ENCODE assay signal across 8 mouse cellular contexts in the genomic region with DNA sequence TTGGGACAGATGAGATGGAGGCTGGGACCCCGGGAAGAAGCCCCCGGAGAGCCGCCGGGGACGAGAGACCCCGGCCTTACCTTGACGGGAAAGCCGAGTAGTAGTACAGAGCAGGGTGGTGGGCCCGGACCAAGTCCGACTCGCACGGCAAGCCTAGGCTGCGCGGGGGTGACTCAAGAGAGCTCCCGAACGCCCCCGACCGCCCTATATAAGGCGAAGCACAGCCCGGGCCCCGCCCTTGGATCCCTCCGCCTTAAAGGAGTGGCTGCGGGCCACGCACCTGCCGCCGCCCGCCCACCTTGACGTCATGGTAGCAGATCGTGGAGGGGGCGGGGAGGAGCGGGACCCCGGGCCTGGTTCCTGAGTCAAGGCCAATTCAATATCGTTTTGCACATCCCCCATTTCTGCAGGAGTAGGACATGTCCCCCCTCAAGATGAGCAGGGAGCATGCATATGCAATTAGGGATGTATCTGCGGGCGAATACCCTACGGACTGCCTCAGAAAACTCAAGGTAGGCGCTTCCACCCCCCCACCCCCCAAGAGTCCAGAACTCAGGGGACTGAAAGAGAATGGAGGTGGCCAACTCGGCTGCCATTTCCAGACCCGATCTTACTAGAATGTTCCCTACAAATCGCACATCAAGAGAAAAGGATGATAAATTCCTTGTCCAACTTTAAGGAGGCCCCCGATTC. TPM values are rescaled to one million over a fixed set of nuclear protein-coding genes. Genes with fewer than 3 reads are reported as not detected.
DNase-seq lines count a peak whose midpoint lies in the region; ATAC-seq and TF ChIP-seq lines count a peak whose summit lies in the region.

Gene Hsp90ab1, minus strand, starts transcription at position 185 of the 693 bp plus-strand sequence.

- H3K4me1 ChIP-seq in CH12.LX (ENCODE audit: control insufficient read depth in 1 of 2, insufficient read depth in 2 of 2), result peaks cover 21 to 47% of the 10 kb centered on the region in 2 experiments
- peaks cover 41% of the 10 kb centered on the region for H3K4me1 ChIP-seq in forebrain, embryonic 12.5 days
- H3K4me1 ChIP-seq in heart, postnatal 0 days (ENCODE audit: control insufficient read depth, insufficient read depth), result peaks cover 15% of the 10 kb centered on the region; the same call in 1 of the 2 replicates
- H3K4me1 ChIP-seq in liver, embryonic 16.5 days (ENCODE audit: control insufficient read depth, low read depth, low read length), result peaks cover 24% of the 10 kb centered on the region
- peaks cover 52% of the 10 kb centered on the region for H3K4me1 ChIP-seq in neural tube, embryonic 13.5 days (replicated peaks)
- peaks cover 11% of the 10 kb centered on the region for H3K4me1 ChIP-seq in testis, adult 2 months (ENCODE audit: control insufficient read depth, insufficient read depth, low read length)

- peak; percentile 99 for TF ChIP-seq POLR2A in CH12.LX (IDR thresholded peaks at IDR 0.05; ENCODE audit: low read depth, low read length)
- peak; percentile 99 for TF ChIP-seq POLR2A in testis, adult 2 months (IDR thresholded peaks at IDR 0.05; ENCODE audit: control insufficient read depth, low read depth, low read length)

- peak within 1 kb of the TSS; percentile 99 for H3K9ac ChIP-seq in CH12.LX (ENCODE audit: insufficient read depth, low read depth)
- peak within 1 kb of the TSS; percentile 95 for H3K9ac ChIP-seq in forebrain, embryonic 12.5 days
- peak within 1 kb of the TSS; percentile 91 for H3K9ac ChIP-seq in heart, postnatal 0 days (replicated peaks; ENCODE audit: low read depth, low read length)
- peak within 1 kb of the TSS; percentile 96 for H3K9ac ChIP-seq in liver, embryonic 16.5 days (ENCODE audit: low read depth, low read length)
- H3K9ac ChIP-seq in neural tube, embryonic 13.5 days, result peak within 1 kb of the TSS; percentile 100

- H3K27me3 ChIP-seq in CH12.LX (replicated peaks), result no peaks in the 10 kb centered on the region
- no peaks in the 10 kb centered on the region for H3K27me3 ChIP-seq in forebrain, embryonic 12.5 days
- no peaks in the 10 kb centered on the region for H3K27me3 ChIP-seq in heart, postnatal 0 days (ENCODE audit: control insufficient read depth, insufficient read depth, low read length)
- H3K27me3 ChIP-seq in liver, embryonic 16.5 days (ENCODE audit: control insufficient read depth, insufficient read depth, low read depth, low read length), result no peaks in the 10 kb centered on the region
- no peaks in the 10 kb centered on the region for H3K27me3 ChIP-seq in neural tube, embryonic 13.5 days
- H3K27me3 ChIP-seq in testis, adult 2 months (ENCODE audit: control insufficient read depth, insufficient read depth, low read length), result no peaks in the 10 kb centered on the region

- ATAC-seq in forebrain, embryonic 12.5 days (ENCODE audit: low FRiP score), result peak; percentile 89
- peak; percentile 84 for ATAC-seq in heart, postnatal 0 days (ENCODE audit: insufficient read depth, low read depth)
- peak; percentile 80 for ATAC-seq in liver, embryonic 16.5 days (ENCODE audit: low read depth)
- peak; percentile 86 for ATAC-seq in neural tube, embryonic 13.5 days (ENCODE audit: low read depth)

- TF ChIP-seq EP300 in CH12.LX (IDR thresholded peaks at IDR 0.05; ENCODE audit: low read length), result peak; percentile 2; the same call in 1 of the 2 replicates
- TF ChIP-seq EP300 in heart, postnatal 0 days (IDR thresholded peaks at IDR 0.05; ENCODE audit: low read depth), result peak; percentile 41

- H3K27ac ChIP-seq in CH12.LX (ENCODE audit: insufficient read depth, low read depth), result peak within 1 kb of the TSS; percentile 90
- peak within 1 kb of the TSS; percentile 98 for H3K27ac ChIP-seq in forebrain, embryonic 12.5 days
- peak within 1 kb of the TSS; percentile 97 for H3K27ac ChIP-seq in heart, postnatal 0 days (ENCODE audit: low read depth)
- H3K27ac ChIP-seq in liver, embryonic 16.5 days (ENCODE audit: low read length), result peak within 1 kb of the TSS; percentile 94
- peak within 1 kb of the TSS; percentile 99 for H3K27ac ChIP-seq in neural tube, embryonic 13.5 days (replicated peaks)
- H3K27ac ChIP-seq in testis, adult 2 months (ENCODE audit: control insufficient read depth, insufficient read depth, low read depth, low read length), result peak within 1 kb of the TSS; percentile 98

- TF ChIP-seq CTCF in CH12.LX (conservative IDR thresholded peaks at IDR 0.05 in 1 of 2, IDR thresholded peaks at IDR 0.05 in 1 of 2; ENCODE audit: low read depth in 2 of 2, low read length in 2 of 2), result no peak
- TF ChIP-seq CTCF in heart, postnatal 0 days (IDR thresholded peaks at IDR 0.05; ENCODE audit: low read depth), result no peak
- no peak for TF ChIP-seq CTCF in testis, adult 2 months (IDR thresholded peaks at IDR 0.05; ENCODE audit: control insufficient read depth, insufficient read depth, insufficient replicate concordance, low read depth, low read length)

- peaks cover 46% of the 10 kb centered on the region for H3K79me2 ChIP-seq in CH12.LX (replicated peaks; ENCODE audit: control insufficient read depth, extremely low read depth, insufficient read depth, poor library complexity, severe bottlenecking)

- H3K4me2 ChIP-seq in CH12.LX (ENCODE audit: insufficient read depth, low read depth, poor library complexity, severe bottlenecking), result peak within 1 kb of the TSS; percentile 90
- H3K4me2 ChIP-seq in forebrain, embryonic 12.5 days, result peak within 1 kb of the TSS; percentile 81
- H3K4me2 ChIP-seq in heart, postnatal 0 days (ENCODE audit: low read depth, low read length), result peak within 1 kb of the TSS; percentile 77
- peak within 1 kb of the TSS; percentile 97 for H3K4me2 ChIP-seq in liver, embryonic 16.5 days (ENCODE audit: low read depth, low read length)
- peak within 1 kb of the TSS; percentile 81 for H3K4me2 ChIP-seq in neural tube, embryonic 13.5 days

- H3K9me3 ChIP-seq in CH12.LX (replicated peaks; ENCODE audit: low read length), result no peaks in the 10 kb centered on the region
- H3K9me3 ChIP-seq in forebrain, embryonic 12.5 days, result no peaks in the 10 kb centered on the region
- H3K9me3 ChIP-seq in heart, postnatal 0 days (replicated peaks; ENCODE audit: control insufficient read depth, low read length), result no peaks in the 10 kb centered on the region
- H3K9me3 ChIP-seq in liver, embryonic 16.5 days (replicated peaks; ENCODE audit: control insufficient read depth, low read length), result no peaks in the 10 kb centered on the region
- no peaks in the 10 kb centered on the region for H3K9me3 ChIP-seq in neural tube, embryonic 13.5 days

- H3K36me3 ChIP-seq in CH12.LX (replicated peaks in 1 of 2; ENCODE audit: control insufficient read depth in 1 of 2, insufficient read depth in 1 of 2, low read length in 1 of 2), result peaks cover 34 to 41% of the 10 kb centered on the region in 2 experiments
- peaks cover 36% of the 10 kb centered on the region for H3K36me3 ChIP-seq in forebrain, embryonic 12.5 days (replicated peaks)
- peaks cover 36% of the 10 kb centered on the region for H3K36me3 ChIP-seq in heart, postnatal 0 days (replicated peaks; ENCODE audit: control insufficient read depth, insufficient read depth, low read length)
- peaks cover 35% of the 10 kb centered on the region for H3K36me3 ChIP-seq in liver, embryonic 16.5 days (ENCODE audit: control insufficient read depth, insufficient read depth)
- H3K36me3 ChIP-seq in neural tube, embryonic 13.5 days, result peaks cover 35% of the 10 kb centered on the region
- peaks cover 4% of the 10 kb centered on the region for H3K36me3 ChIP-seq in testis, adult 2 months (ENCODE audit: control insufficient read depth, insufficient read depth, low read length)

- dilution Hi-C loops in CH12.LX (cut with MboI; ENCODE audit: extremely low pct_ligation_motif_present, extremely low pct_unique_long_range_greater_than_20kb, low sequenced_read_pairs), result no loop called here

- peak; percentile 96 for DNase-seq in CH12.LX (ENCODE audit: extremely low read depth)
- DNase-seq in c-Kit-positive CD71-positive TER-119-negative erythroid progenitor cells, embryonic 14.5 days (ENCODE audit: low read depth), result peak; percentile 94
- DNase-seq in heart, postnatal 0 days (ENCODE audit: low spot score), result peak; percentile 96
- peak; percentile 100 for DNase-seq in kidney, postnatal 4 days

- peak within 1 kb of the TSS; percentile 83 to 93 (median 84) for H3K4me3 ChIP-seq in CH12.LX (replicated peaks in 1 of 3; ENCODE audit: low read depth in 2 of 3, low read length in 2 of 3, poor library complexity in 1 of 3)
- peak within 1 kb of the TSS; percentile 97 for H3K4me3 ChIP-seq in forebrain, embryonic 12.5 days (replicated peaks)
- peak within 1 kb of the TSS; percentile 94 for H3K4me3 ChIP-seq in heart, postnatal 0 days (ENCODE audit: low read depth, low read length)
- peak within 1 kb of the TSS; percentile 93 for H3K4me3 ChIP-seq in liver, embryonic 16.5 days (ENCODE audit: low read depth, low read length)
- H3K4me3 ChIP-seq in neural tube, embryonic 13.5 days, result peak within 1 kb of the TSS; percentile 100
- peak within 1 kb of the TSS; percentile 90 for H3K4me3 ChIP-seq in testis, adult 2 months (ENCODE audit: control insufficient read depth, low read depth, low read length)

- WGBS in forebrain, embryonic 12.5 days, result under 1% methylated on average over 41 of the region's 41 CpGs
- under 1% methylated on average over 40 of the region's 41 CpGs for WGBS in heart, postnatal 0 days
- 0% methylated on average over 41 of the region's 41 CpGs for WGBS in liver, embryonic 16.5 days (ENCODE audit: insufficient replicate concordance)
- WGBS in neural tube, embryonic 13.5 days, result under 1% methylated on average over 41 of the region's 41 CpGs

- TF ChIP-seq RAD21 in CH12.LX (IDR thresholded peaks at IDR 0.05; ENCODE audit: low read depth, low read length), result no peak

- in situ Hi-C loops in CH12.LX (cut with MboI; ENCODE audit: low pct_ligation_motif_present, low pct_unique_long_range_greater_than_20kb, low sequenced_read_pairs), result no loop called here

TF ChIP-seq in CH12.LX, 34 proteins besides CTCF, POLR2A, EP300 and RAD21 (continues in another document):
- TF ChIP-seq MAZ (IDR thresholded peaks at IDR 0.05; ENCODE audit: low read depth, low read length) (peak; percentile 95), RCOR1 (conservative IDR thresholded peaks at IDR 0.05; ENCODE audit: low read depth, low read length) (peak; percentile 13; the same call in 1 of the 2 replicates), ZC3H11A (IDR thresholded peaks at IDR 0.05; ENCODE audit: low read depth, low read length) (no peak), TBP (conservative IDR thresholded peaks at IDR 0.05; ENCODE audit: low read depth, low read length) (peak; percentile 97), PAX5 (IDR thresholded peaks at IDR 0.05; ENCODE audit: low read length) (no peak)

RNA-seq across cellular contexts. Expression of gene Hsp90ab1, which starts in this region (rescaled TPM):
- total RNA-seq in CH12.LX (2012; rRNA removed) (1,180 and 1,205 TPM in 2 replicates), CH12.LX (2014; rRNA removed) (607 and 790 TPM in 2 replicates)
- polyA plus RNA-seq in CH12.LX (2012; ENCODE audit: insufficient read length, low read depth), result 4,858 and 5,122 TPM in 2 replicates
- polyA plus RNA-seq in forebrain, embryonic 12.5 days (2016; fragmentation: Nextera tagmentation; extraction: Ambion mirVana), result 1,580 and 1,603 TPM in 2 replicates
- total RNA-seq in heart, postnatal 0 days (2014; rRNA removed; ENCODE audit: low replicate concordance), result 716 and 846 TPM in 2 replicates
- 756 and 767 TPM in 2 replicates for polyA plus RNA-seq in heart, postnatal 0 days (2015; fragmentation: Nextera tagmentation; extraction: Ambion mirVana)
- polyA plus RNA-seq in liver, embryonic 16.5 days (2015; fragmentation: Nextera tagmentation; extraction: Ambion mirVana), result 564 and 565 TPM in 2 replicates
- 1,589 and 1,622 TPM in 2 replicates for polyA plus RNA-seq in neural tube, embryonic 13.5 days (2015; fragmentation: Nextera tagmentation; extraction: Ambion mirVana)
- polyA plus RNA-seq in testis, adult 2 months (2012; rRNA removed), result 99.1 and 109 TPM in 2 replicates

Comparison
In these comparisons a context has a peak if more than half of its experiments do, and no peak if none do; other contexts are left out.
1. Peak in every context shown above with its lines: DNase-seq, ATAC-seq, H3K4me3 ChIP-seq and H3K27ac ChIP-seq.